Mouse (Mus musculus): ENCODE measurements at regions not wholly inside any gene's neighbourhood (a gene's known extent, or its start where the extent isn't known, plus 50 kb on each side); places are given as distances from the start of the nearest gene placed in this dataset.

DNA sequence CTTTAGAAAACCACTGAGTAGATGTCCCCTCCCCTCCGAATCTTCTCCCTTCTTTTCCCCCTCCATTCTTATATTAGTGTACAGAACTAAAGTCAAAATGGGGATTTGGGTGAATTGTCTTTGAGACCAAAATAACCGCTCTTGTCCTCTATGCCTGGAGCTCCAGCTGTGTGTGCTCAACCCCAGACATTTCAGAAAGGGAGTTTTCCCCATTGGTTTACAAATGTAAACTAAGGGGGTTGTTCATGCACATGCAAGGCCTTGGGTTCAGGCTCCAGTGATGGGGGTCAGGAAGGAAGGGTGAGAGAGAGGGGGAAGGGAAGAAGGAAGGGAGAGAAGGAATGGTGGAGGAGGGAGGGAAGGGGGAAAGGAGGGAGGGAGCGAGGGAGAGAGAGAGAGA lies 117.8 kb upstream of the Mycn start:
- WGBS, result 82% methylated on average over 2 of the region's 3 CpGs
- DNase-seq (ENCODE audit: low spot score) (no peak), ATAC-seq (no peak)
- Histone ChIP-seq H3K27ac (ENCODE audit: low read depth, low read length) (no peak overlapping the region), H3K4me3 (ENCODE audit: low read depth, low read length) (no peak overlapping the region), H3K4me1 (ENCODE audit: control insufficient read depth, insufficient read depth, low read length) (no peaks in the 10 kb centered on the region), H3K36me3 (ENCODE audit: control insufficient read depth, insufficient read depth, low read length) (no peaks in the 10 kb centered on the region), H3K4me2 (ENCODE audit: low read length) (no peak overlapping the region), H3K9ac (ENCODE audit: low read length) (no peak overlapping the region), H3K27me3 (replicated peaks; ENCODE audit: control insufficient read depth, insufficient read depth, low read length) (no peaks in the 10 kb centered on the region), H3K9me3 (replicated peaks; ENCODE audit: control insufficient read depth, low read length) (no peaks in the 10 kb centered on the region)

DNA sequence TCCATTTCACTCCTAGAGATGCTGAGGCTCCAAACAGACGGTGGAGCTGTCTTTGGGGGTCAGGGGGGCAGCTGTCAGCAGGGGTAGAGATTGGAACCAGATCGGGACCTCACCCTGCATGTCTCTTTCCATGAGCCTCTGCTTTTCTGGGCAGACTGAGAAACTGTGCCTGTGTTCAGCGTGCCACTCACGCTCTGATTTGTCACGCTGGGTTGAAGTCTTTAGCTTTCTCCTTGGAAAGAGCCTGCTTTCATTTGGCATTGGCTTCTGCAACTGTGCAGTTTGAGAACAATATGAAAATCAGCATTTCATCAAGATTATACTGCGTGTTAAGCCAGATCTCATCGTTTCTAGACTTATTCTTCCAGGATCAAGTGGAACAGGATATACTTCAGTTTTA lies 114.5 kb upstream of the Mycn start:
- DNase-seq (ENCODE audit: low spot score) (no peak), ATAC-seq (no peak)
- Histone ChIP-seq H3K9me3 (replicated peaks; ENCODE audit: control insufficient read depth, low read length) (no peaks in the 10 kb centered on the region), H3K9ac (ENCODE audit: low read length) (no peak overlapping the region), H3K27ac (ENCODE audit: low read depth, low read length) (no peak overlapping the region), H3K27me3 (replicated peaks; ENCODE audit: control insufficient read depth, insufficient read depth, low read length) (no peaks in the 10 kb centered on the region), H3K4me1 (ENCODE audit: control insufficient read depth, insufficient read depth, low read length) (no peaks in the 10 kb centered on the region), H3K36me3 (ENCODE audit: control insufficient read depth, insufficient read depth, low read length) (no peaks in the 10 kb centered on the region), H3K4me3 (ENCODE audit: low read depth, low read length) (no peak overlapping the region), H3K4me2 (ENCODE audit: low read length) (no peak overlapping the region)
- WGBS, result 68% methylated on average over 7 of the region's 7 CpGs

DNA sequence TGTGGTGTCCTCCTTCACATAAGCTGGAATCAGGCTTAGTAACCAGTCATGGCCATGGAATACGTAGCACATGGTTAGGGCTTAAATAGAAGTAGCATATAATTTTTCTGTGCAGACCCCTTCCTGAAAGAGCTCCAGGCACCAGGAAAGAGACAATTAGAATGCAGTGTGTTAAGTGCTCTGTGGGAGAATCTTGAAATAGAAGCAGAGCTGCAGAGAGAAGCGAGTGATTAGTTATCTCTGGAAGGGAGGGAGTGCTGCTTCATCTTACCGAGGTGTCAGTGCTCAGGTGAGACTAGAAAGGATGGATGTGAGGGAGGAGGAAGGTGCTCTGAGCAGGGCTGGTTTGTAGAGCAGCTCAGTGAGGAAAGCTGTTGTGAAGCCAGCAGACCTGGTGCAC lies 112.9 kb upstream of the Mycn start:
- Histone ChIP-seq H3K9me3 (replicated peaks; ENCODE audit: control insufficient read depth, low read length) (no peaks in the 10 kb centered on the region), H3K4me1 (ENCODE audit: control insufficient read depth, insufficient read depth, low read length) (no peaks in the 10 kb centered on the region), H3K9ac (ENCODE audit: low read length) (no peak overlapping the region), H3K4me2 (ENCODE audit: low read length) (no peak overlapping the region), H3K36me3 (ENCODE audit: control insufficient read depth, insufficient read depth, low read length) (no peaks in the 10 kb centered on the region), H3K4me3 (ENCODE audit: low read depth, low read length) (no peak overlapping the region), H3K27ac (ENCODE audit: low read depth, low read length) (no peak overlapping the region), H3K27me3 (replicated peaks; ENCODE audit: control insufficient read depth, insufficient read depth, low read length) (no peaks in the 10 kb centered on the region)
- DNase-seq (ENCODE audit: low spot score) (no peak), ATAC-seq (no peak)
- WGBS, result 66% methylated on average over 3 of the region's 3 CpGs

DNA sequence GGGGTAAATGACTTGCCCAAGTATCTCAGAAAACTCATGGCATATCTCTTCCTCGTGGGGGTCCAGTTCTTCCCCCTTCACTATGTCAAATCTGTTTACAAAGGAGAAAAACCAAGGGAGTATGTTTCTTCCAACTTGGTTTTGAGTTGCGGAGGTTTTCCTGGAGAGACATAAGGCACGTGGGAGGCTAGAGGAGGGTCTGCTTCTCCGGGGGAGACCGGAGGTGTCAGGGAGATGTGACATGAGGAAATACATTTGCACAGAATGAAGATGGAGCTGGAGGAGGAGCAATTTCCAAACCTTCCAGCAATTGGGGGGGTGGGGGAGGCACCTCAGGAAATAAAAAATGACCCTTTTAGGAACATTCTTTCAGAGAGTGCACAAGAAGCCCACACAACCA lies 112.0 kb upstream of the Mycn start:
- H3K4me3 ChIP-seq (ENCODE audit: low read depth, low read length), result no peak overlapping the region
- H3K27me3 ChIP-seq (replicated peaks; ENCODE audit: control insufficient read depth, insufficient read depth, low read length), result no peaks in the 10 kb centered on the region
- H3K4me1 ChIP-seq (ENCODE audit: control insufficient read depth, insufficient read depth, low read length), result no peaks in the 10 kb centered on the region
- DNase-seq (ENCODE audit: low spot score) (no peak), ATAC-seq (no peak)
- 81% methylated on average over 5 of the region's 5 CpGs for WGBS
- H3K4me2 ChIP-seq (ENCODE audit: low read length), result no peak overlapping the region
- H3K27ac ChIP-seq (ENCODE audit: low read depth, low read length), result no peak overlapping the region
- H3K9ac ChIP-seq (ENCODE audit: low read length), result no peak overlapping the region
- H3K9me3 ChIP-seq (replicated peaks; ENCODE audit: control insufficient read depth, low read length), result no peaks in the 10 kb centered on the region
- H3K36me3 ChIP-seq (ENCODE audit: control insufficient read depth, insufficient read depth, low read length), result no peaks in the 10 kb centered on the region

DNA sequence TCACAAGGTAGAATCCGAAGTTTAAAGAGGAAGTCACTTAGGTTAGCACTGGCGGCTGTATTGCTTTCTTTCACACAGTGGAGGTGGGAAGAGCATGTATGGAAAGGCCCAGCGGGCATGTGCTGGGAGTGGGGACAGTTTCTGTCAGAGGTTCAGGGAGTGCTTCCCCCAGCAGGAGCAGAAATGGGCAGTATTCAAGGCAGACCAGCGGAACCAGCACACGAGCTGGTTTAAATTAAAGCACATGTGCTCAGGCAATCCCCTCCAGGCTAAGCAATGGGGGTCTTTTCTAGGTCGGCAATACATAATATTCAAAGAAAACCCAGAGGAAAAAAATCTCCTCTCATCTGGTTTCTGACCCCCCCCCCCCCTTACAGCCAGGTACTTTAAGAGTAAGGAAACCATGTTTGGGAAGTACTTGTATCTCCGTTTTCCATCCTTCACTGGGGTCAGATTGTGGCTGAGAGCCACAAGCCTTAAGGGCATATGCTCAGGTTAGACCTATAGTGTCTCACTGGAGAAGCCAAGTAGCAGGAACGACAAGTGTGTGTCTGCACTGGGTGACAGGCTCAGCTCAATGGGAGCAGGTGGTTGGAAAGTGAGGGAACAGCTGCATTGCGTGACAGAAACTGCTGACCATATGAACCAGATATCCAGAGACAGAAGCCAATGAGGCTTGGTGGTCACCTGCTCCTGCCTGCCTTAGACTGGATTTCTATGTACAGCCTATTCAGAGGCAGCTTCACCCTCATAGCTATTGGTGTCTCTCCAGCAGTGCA lies 111.3 kb upstream of the Mycn start:
- 71% methylated on average over 9 of the region's 9 CpGs for WGBS
- DNase-seq (ENCODE audit: low spot score) (no peak), ATAC-seq (0 out of 2 replicates have a peak, but pooled peaks have one; percentile 22)
- Histone ChIP-seq H3K27me3 (replicated peaks; ENCODE audit: control insufficient read depth, insufficient read depth, low read length) (no peaks in the 10 kb centered on the region), H3K4me3 (ENCODE audit: low read depth, low read length) (no peak overlapping the region), H3K4me2 (ENCODE audit: low read length) (no peak overlapping the region), H3K36me3 (ENCODE audit: control insufficient read depth, insufficient read depth, low read length) (no peaks in the 10 kb centered on the region), H3K27ac (ENCODE audit: low read depth, low read length) (no peak overlapping the region), H3K4me1 (ENCODE audit: control insufficient read depth, insufficient read depth, low read length) (no peaks in the 10 kb centered on the region), H3K9me3 (replicated peaks; ENCODE audit: control insufficient read depth, low read length) (no peaks in the 10 kb centered on the region), H3K9ac (ENCODE audit: low read length) (no peak overlapping the region)

DNA sequence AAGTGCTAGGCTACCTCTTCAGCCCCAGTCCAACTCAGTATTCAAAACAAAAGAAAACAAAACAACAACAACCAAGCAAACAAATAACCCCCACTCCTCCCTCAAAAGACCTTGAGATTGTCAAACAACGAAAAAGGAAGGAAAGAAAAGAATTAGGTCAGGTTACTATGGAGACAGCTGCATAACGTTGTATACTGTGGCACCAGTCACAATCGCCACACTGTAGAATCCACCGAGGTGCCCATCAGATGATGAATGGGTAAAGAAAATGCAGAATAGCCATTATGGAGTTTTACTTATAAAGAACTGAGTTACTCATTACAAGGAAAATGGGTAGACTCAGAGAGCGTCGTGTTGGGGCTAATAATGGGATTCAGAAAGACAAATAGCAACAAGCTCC lies 110.5 kb upstream of the Mycn start:
- Histone ChIP-seq H3K36me3 (ENCODE audit: control insufficient read depth, insufficient read depth, low read length) (no peaks in the 10 kb centered on the region), H3K9me3 (replicated peaks; ENCODE audit: control insufficient read depth, low read length) (no peaks in the 10 kb centered on the region), H3K27me3 (replicated peaks; ENCODE audit: control insufficient read depth, insufficient read depth, low read length) (no peaks in the 10 kb centered on the region), H3K9ac (ENCODE audit: low read length) (no peak overlapping the region), H3K4me3 (ENCODE audit: low read depth, low read length) (no peak overlapping the region), H3K4me1 (ENCODE audit: control insufficient read depth, insufficient read depth, low read length) (no peaks in the 10 kb centered on the region), H3K27ac (ENCODE audit: low read depth, low read length) (no peak overlapping the region), H3K4me2 (ENCODE audit: low read length) (no peak overlapping the region)
- WGBS, result 26% methylated on average over 6 of the region's 6 CpGs
- peak; percentile 68; the same call in 1 of the 2 replicates for ATAC-seq
- no peak for DNase-seq (ENCODE audit: low spot score)

DNA sequence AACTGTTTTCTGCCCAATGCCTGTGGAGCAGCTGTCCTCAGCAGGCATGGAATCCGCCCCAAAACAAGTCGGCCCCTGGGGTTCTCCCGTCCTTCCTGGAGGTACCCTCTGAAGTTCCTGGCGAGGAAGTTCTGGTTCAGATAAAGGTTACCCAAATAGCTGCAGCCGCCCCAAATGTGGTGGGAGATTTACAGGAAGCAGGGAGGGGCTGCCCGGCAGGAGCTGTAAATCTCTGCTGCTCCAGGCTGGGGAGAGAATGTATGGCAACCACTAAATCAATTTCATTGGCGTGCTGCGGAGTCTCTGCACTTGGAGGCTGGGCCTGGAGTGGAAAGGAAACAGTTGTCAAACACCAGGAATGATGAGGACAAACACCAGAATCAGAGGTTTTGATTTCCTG lies 107.9 kb upstream of the Mycn start:
- H3K9ac ChIP-seq (ENCODE audit: low read length), result no peak overlapping the region
- no peaks in the 10 kb centered on the region for H3K27me3 ChIP-seq (replicated peaks; ENCODE audit: control insufficient read depth, insufficient read depth, low read length)
- H3K27ac ChIP-seq (ENCODE audit: low read depth, low read length), result no peak overlapping the region
- H3K36me3 ChIP-seq (ENCODE audit: control insufficient read depth, insufficient read depth, low read length), result no peaks in the 10 kb centered on the region
- no peak overlapping the region for H3K4me3 ChIP-seq (ENCODE audit: low read depth, low read length)
- no peaks in the 10 kb centered on the region for H3K9me3 ChIP-seq (replicated peaks; ENCODE audit: control insufficient read depth, low read length)
- no peak overlapping the region for H3K4me2 ChIP-seq (ENCODE audit: low read length)
- DNase-seq (ENCODE audit: low spot score) (no peak), ATAC-seq (no peak)
- no peaks in the 10 kb centered on the region for H3K4me1 ChIP-seq (ENCODE audit: control insufficient read depth, insufficient read depth, low read length)
- WGBS, result 76% methylated on average over 8 of the region's 8 CpGs

DNA sequence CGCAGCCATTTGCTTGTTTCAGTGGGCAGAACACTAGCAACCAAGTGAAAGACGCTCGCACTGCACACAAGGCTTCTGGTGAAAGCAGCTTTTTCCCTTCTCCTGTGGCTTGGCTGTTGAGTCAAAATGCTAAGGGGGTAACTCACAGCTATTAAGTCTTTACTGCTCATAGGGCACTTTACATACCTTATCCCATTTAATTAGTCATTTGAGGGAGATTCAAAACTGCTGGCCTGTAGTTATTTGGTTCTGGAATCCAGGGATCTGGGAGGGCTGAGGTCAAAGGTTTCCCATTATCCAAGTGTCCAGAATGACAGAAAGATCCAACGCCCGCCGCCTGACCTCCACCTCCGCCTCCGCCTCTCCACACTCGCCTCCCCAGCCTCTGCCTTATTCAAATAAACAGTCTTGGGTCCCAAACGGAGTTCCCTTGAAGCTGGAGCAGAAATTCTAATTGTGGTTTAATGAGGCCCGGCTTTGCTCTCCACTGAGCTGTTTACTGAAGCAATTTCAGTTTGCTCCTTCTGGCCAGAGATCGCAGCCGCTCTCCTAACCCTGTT lies 106.5 kb upstream of the Mycn start:
- Histone ChIP-seq H3K27me3 (replicated peaks; ENCODE audit: control insufficient read depth, insufficient read depth, low read length) (no peaks in the 10 kb centered on the region), H3K9me3 (replicated peaks; ENCODE audit: control insufficient read depth, low read length) (no peaks in the 10 kb centered on the region), H3K4me1 (ENCODE audit: control insufficient read depth, insufficient read depth, low read length) (0 out of 2 replicates have a peak, but pooled peaks cover 5% of the 10 kb centered on the region), H3K9ac (ENCODE audit: low read length) (no peak overlapping the region), H3K27ac (ENCODE audit: low read depth, low read length) (no peak overlapping the region), H3K4me2 (ENCODE audit: low read length) (no peak overlapping the region), H3K36me3 (ENCODE audit: control insufficient read depth, insufficient read depth, low read length) (no peaks in the 10 kb centered on the region), H3K4me3 (ENCODE audit: low read depth, low read length) (no peak overlapping the region)
- ATAC-seq (no peak), DNase-seq (ENCODE audit: low spot score) (no peak)
- WGBS, result 25% methylated on average over 13 of the region's 13 CpGs

DNA sequence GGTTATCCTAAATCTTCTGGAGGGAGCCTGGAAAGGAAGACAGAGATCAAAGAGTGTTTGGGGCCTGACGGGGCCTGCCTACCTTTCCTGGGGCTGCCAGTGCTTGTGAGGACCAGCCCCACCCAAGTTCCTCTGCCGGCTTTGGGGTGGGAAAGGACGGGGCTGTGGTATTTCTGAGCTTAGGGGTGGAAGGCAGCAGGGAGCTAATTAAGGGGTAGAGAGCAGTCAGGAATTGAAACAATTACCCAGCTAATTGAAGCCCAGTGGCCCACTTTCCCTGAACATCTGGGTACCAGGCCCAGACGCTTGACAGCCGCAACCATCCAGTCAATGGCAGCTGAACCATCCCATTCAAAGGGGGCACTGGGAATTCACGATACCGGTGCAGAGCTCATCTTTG lies 101.2 kb upstream of the Mycn start:
- no peak for DNase-seq (ENCODE audit: low spot score)
- H3K4me1 ChIP-seq (ENCODE audit: control insufficient read depth, insufficient read depth, low read length), result 0 out of 2 replicates have a peak, but pooled peaks cover 5% of the 10 kb centered on the region
- H3K4me2 ChIP-seq (ENCODE audit: low read length), result no peak overlapping the region
- H3K36me3 ChIP-seq (ENCODE audit: control insufficient read depth, insufficient read depth, low read length), result no peaks in the 10 kb centered on the region
- H3K27ac ChIP-seq (ENCODE audit: low read depth, low read length), result no peak overlapping the region
- H3K27me3 ChIP-seq (replicated peaks; ENCODE audit: control insufficient read depth, insufficient read depth, low read length), result no peaks in the 10 kb centered on the region
- H3K9me3 ChIP-seq (replicated peaks; ENCODE audit: control insufficient read depth, low read length), result no peaks in the 10 kb centered on the region
- H3K9ac ChIP-seq (ENCODE audit: low read length), result no peak overlapping the region
- 26% methylated on average over 7 of the region's 7 CpGs for WGBS
- ATAC-seq, result 0 out of 2 replicates have a peak, but pooled peaks have one; percentile 40
- H3K4me3 ChIP-seq (ENCODE audit: low read depth, low read length), result no peak overlapping the region

Measured in forebrain, embryonic 14.5 days (tissue).